Mouse (Mus musculus) adrenal gland, postnatal 14 days (tissue): ENCODE results near the gene Gm14743. TPM values are rescaled to one million over a fixed set of nuclear protein-coding genes. Genes with fewer than 3 reads are reported as not detected.
"Not testable (repeated sequence)": the region's sequence is repeated elsewhere in the genome, so short reads cannot be mapped to it uniquely, and the experiment has no call there.

ENCODE experiments used
- DNase-seq: peaks from one replicate; pipeline ENCODE4 v3.0.0; 2021; ENCODE audit warnings: mixed read lengths
- long read RNA-seq, 2 experiments: library from polyadenylated mRNA; stranded (forward); transcript quantifications; one replicate each; pipeline ENCODE4 v2.0.0; 2021
- total RNA-seq: library from RNA; stranded (reverse); gene quantifications from 2 replicates; pipeline ENCODE4 v1.2.3, GENCODE M21; 2021

The Gm14743 gene
- not detected in 2 replicates for total RNA-seq
- long read RNA-seq, experiment 1, result 0 reads
- long read RNA-seq, experiment 2, result 0 reads

GRCm38 (mm10) chrX:78245821-78246220 is at the start of gene Gm14743:
Gm14743 (minus strand) TSS chrX:78245921.
- not testable (repeated sequence) for DNase-seq

DNA sequence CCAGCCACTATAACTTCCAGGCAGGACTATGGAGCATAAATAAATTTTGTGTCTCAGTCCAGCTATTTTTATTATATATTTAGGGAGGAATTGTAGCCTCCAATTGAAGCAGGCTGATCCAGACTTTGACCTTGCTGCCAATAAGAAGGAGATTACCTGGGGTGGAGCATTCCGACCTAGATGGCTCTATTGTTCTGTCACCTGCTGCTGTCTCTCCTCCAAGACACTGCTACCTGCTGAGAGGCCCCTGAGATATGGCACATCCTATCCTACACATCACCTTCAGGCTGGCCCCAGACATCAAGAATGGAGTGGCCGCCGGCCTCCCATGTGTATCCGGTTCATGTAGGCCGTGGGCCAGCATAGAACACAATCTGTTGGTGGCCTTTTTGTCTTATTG is 42.9 kb downstream of the Gm14743 start:
- no peak for DNase-seq

- DNase-seq, result not testable (repeated sequence)
These were observed 43.5 kb downstream of the Gm14743 start for GRCm38 (mm10) chrX:78202220-78202619.

Other genes starting within 250 kb of the Gm14743 start
- gene Obp1a, start 154.5 kb downstream of the Gm14743 start, total RNA-seq, result not detected in 2 replicates
- gene Gm5938, start 120.5 kb downstream of the Gm14743 start, total RNA-seq, result not detected in 2 replicates
- not detected in 2 replicates for gene Obp1b, start 59.1 kb downstream of the Gm14743 start, total RNA-seq
- not detected in 2 replicates for gene 4930480E11Rik, start 123.7 kb upstream of the Gm14743 start, total RNA-seq